Mouse (Mus musculus): Measurements from ENCODE around the gene Gm10073.

GRCm38 (mm10) chr8:106617196-106617595 lies 43.9 kb upstream of the Gm10073 start:
- TF ChIP-seq FLI1 (IDR thresholded peaks at IDR 0.05; ENCODE audit: low read length), result no peak
- no peak for TF ChIP-seq GATA1 (IDR thresholded peaks at IDR 0.05; ENCODE audit: borderline replicate concordance, low read length)
